28 mouse cellular contexts compared by ENCODE assay signal in the genomic region with DNA sequence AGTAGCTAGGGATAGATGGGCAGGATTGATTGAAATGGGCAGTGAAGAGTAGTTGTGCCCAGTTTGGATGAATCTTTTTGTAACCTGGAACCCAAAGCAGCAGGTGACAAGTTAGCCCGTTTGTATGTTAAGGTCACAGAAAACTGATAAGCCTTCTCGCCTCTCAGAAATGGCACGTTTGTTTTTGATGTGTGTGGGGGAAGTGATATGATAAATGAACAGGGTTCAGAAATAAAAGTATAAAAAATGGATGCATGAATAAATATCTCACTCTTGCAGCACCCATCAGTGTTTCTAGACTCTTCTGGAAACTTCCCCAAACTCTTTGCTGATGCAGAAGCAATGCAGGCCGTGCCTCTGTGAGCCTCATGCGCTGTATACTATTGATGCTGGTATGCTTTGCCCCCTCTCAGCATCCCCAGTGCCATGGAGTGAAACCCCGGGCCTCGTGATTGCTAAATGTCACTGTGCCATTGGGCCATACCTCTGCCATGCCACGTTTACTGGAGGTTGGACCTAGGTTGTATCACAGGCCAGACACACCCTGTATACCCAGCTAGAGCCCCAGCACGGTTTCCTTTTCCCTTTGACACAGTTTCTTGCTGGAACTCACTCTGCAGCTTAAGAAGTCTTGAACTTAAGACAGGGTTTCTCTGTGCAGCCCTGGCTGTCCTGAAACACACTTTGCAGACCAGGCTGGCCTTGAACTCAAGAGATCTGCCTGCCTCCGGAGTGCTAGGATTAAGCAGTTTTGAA. TPM values are rescaled to one million over a fixed set of nuclear protein-coding genes. Genes with fewer than 3 reads are reported as not detected.
A peak's percentile ranks its signal among the peaks of the same experiment; 100 is the strongest.
DNase-seq lines count a peak whose midpoint lies in the region; ATAC-seq and TF ChIP-seq lines count a peak whose summit lies in the region.
"Had no signal": no experiment of that assay in that cellular context is flagged by ENCODE, and none has a peak within 500 bp of the region (broad histone marks: within the 10 kb centered on the region; RNA-seq: fewer than 3 reads in every experiment).

No protein-coding gene starts in this region.

- no peaks in the 10 kb centered on the region for H3K9me3 ChIP-seq in liver, embryonic 15.5 days (replicated peaks)
- no peaks in the 10 kb centered on the region for H3K9me3 ChIP-seq in stomach, postnatal 0 days (ENCODE audit: control insufficient read depth, low read length)
- 0 out of 2 replicates have a peak, but pooled peaks cover 2% of the 10 kb centered on the region for H3K9me3 ChIP-seq in midbrain, embryonic 15.5 days
- H3K9me3 ChIP-seq: heart, embryonic 15.5 days had no signal

- no peak overlapping the region for H3K4me2 ChIP-seq in liver, embryonic 15.5 days
- H3K4me2 ChIP-seq in stomach, postnatal 0 days (replicated peaks; ENCODE audit: low read depth), result no peak overlapping the region
- no peak overlapping the region for H3K4me2 ChIP-seq in midbrain, embryonic 15.5 days
- H3K4me2 ChIP-seq: embryonic facial prominence, embryonic 15.5 days; heart, embryonic 15.5 days; limb, embryonic 12.5 days; lung, embryonic 14.5 days; neural tube, embryonic 15.5 days had no signal

- peaks cover 24% of the 10 kb centered on the region for H3K4me1 ChIP-seq in liver, embryonic 15.5 days (replicated peaks)
- H3K4me1 ChIP-seq in stomach, postnatal 0 days (replicated peaks; ENCODE audit: control insufficient read depth, insufficient read depth), result no peaks in the 10 kb centered on the region
- H3K4me1 ChIP-seq in midbrain, embryonic 15.5 days, result no peaks in the 10 kb centered on the region
- H3K4me1 ChIP-seq: embryonic facial prominence, embryonic 15.5 days; heart, embryonic 15.5 days; limb, embryonic 12.5 days; neural tube, embryonic 15.5 days had no signal

- peak; percentile 16 for DNase-seq in urinary bladder, postnatal 14 days (ENCODE audit: low spot score)
- DNase-seq in urinary bladder, adult 18-20 months (ENCODE audit: low spot score in 2 of 2), result no peak
- peak; percentile 57 for DNase-seq in stomach, postnatal 0 days (ENCODE audit: low spot score)
- DNase-seq in ovary, adult 18-20 months (ENCODE audit: low spot score), result no peak
- DNase-seq in layer of hippocampus, postnatal 36 days, result no peak
- DNase-seq: adrenal gland, postnatal 10 days; cerebellum, postnatal 14 days; gastrocnemius, adult 2 months; heart, adult 18-20 months; heart, postnatal 4 days; kidney, adult 2 months; kidney, postnatal 10 days; layer of hippocampus, adult 9-11 months; lung, embryonic 14.5 days; midbrain, embryonic 14.5 days; right cerebral cortex, postnatal 14 days; thymus, postnatal 14 days had no signal

- TF ChIP-seq EP300 in stomach, postnatal 0 days (optimal IDR thresholded peaks at IDR 0.05), result no peak

- H3K27ac ChIP-seq in liver, embryonic 15.5 days (replicated peaks), result 0 out of 2 replicates have a peak overlapping the region, but pooled peaks have one; percentile 53
- 0 out of 2 replicates have a peak overlapping the region, but pooled peaks have one; percentile 25 for H3K27ac ChIP-seq in stomach, postnatal 0 days (replicated peaks)
- H3K27ac ChIP-seq in midbrain, embryonic 15.5 days, result no peak overlapping the region
- H3K27ac ChIP-seq: embryonic facial prominence, embryonic 15.5 days; gastrocnemius, adult 2 months; heart, embryonic 15.5 days; limb, embryonic 12.5 days; macrophage; neural tube, embryonic 15.5 days had no signal

- H3K36me3 ChIP-seq in liver, embryonic 15.5 days (replicated peaks), result peaks cover 28% of the 10 kb centered on the region
- peaks cover 1% of the 10 kb centered on the region; the same call in 1 of the 2 replicates for H3K36me3 ChIP-seq in stomach, postnatal 0 days (ENCODE audit: control insufficient read depth, insufficient read depth, low read length)
- 0 out of 2 replicates have a peak, but pooled peaks cover 6% of the 10 kb centered on the region for H3K36me3 ChIP-seq in midbrain, embryonic 15.5 days (replicated peaks)

- no peak for TF ChIP-seq CTCF in stomach, postnatal 0 days (IDR thresholded peaks at IDR 0.05; ENCODE audit: low read depth)

- ATAC-seq in granulocyte monocyte progenitor cell, adult 5-6 weeks (replicated peaks; ENCODE audit: poor library complexity, severe bottlenecking), result peak; percentile 35; the same call in 1 of the 2 replicates
- no peak for ATAC-seq in liver, embryonic 15.5 days (ENCODE audit: insufficient read depth)
- peak; percentile 92 for ATAC-seq in stomach, postnatal 0 days (ENCODE audit: low FRiP score, low TSS enrichment)
- ATAC-seq in midbrain, embryonic 15.5 days (replicated peaks), result no peak
- ATAC-seq: hindbrain, embryonic 16.5 days; Patski had no signal

- no peaks in the 10 kb centered on the region for H3K27me3 ChIP-seq in liver, embryonic 15.5 days
- no peaks in the 10 kb centered on the region for H3K27me3 ChIP-seq in stomach, postnatal 0 days (ENCODE audit: control insufficient read depth, insufficient read depth, low read length)
- H3K27me3 ChIP-seq in midbrain, embryonic 15.5 days (replicated peaks), result no peaks in the 10 kb centered on the region
- H3K27me3 ChIP-seq: embryonic facial prominence, embryonic 15.5 days; heart, embryonic 15.5 days; limb, embryonic 12.5 days; neural tube, embryonic 15.5 days; Patski had no signal

- no peak overlapping the region for H3K9ac ChIP-seq in liver, embryonic 15.5 days
- H3K9ac ChIP-seq in stomach, postnatal 0 days (ENCODE audit: low read length), result no peak overlapping the region
- H3K9ac ChIP-seq in midbrain, embryonic 15.5 days, result no peak overlapping the region
- H3K9ac ChIP-seq: embryonic facial prominence, embryonic 15.5 days; heart, embryonic 15.5 days; limb, embryonic 12.5 days; lung, embryonic 14.5 days; neural tube, embryonic 15.5 days had no signal

- WGBS in liver, embryonic 15.5 days (ENCODE audit: insufficient replicate concordance), result 49% methylated on average over 10 of the region's 10 CpGs
- WGBS in stomach, postnatal 0 days, result 68% methylated on average over 10 of the region's 10 CpGs
- 92% methylated on average over 10 of the region's 10 CpGs for WGBS in midbrain, embryonic 15.5 days

- no peak overlapping the region for H3K4me3 ChIP-seq in liver, embryonic 15.5 days (replicated peaks)
- H3K4me3 ChIP-seq in stomach, postnatal 0 days (ENCODE audit: low read depth, low read length), result no peak overlapping the region
- no peak overlapping the region for H3K4me3 ChIP-seq in midbrain, embryonic 15.5 days
- H3K4me3 ChIP-seq: embryonic facial prominence, embryonic 15.5 days; gastrocnemius, adult 2 months; heart, embryonic 15.5 days; limb, embryonic 12.5 days; myocyte; neural tube, embryonic 15.5 days had no signal

RNA-seq across cellular contexts. Expression of a gene that starts 41.6 kb away (rescaled TPM):
- 21.3 and 30.7 TPM in 2 replicates for total RNA-seq in granulocyte monocyte progenitor cell, adult 5-6 weeks (2014; fragmentation: Nextera tagmentation)
- 15.2 and 21.1 TPM in 2 replicates for total RNA-seq in granulocyte monocyte progenitor cell, adult 5-6 weeks (2017)
- 36.9 and 37.3 TPM in 2 replicates for polyA plus RNA-seq in liver, embryonic 15.5 days (2015; fragmentation: Nextera tagmentation; extraction: Ambion mirVana)
- polyA plus RNA-seq in stomach, postnatal 0 days (2015; fragmentation: Nextera tagmentation; extraction: Ambion mirVana), result 44.2 and 47.6 TPM in 2 replicates
- polyA plus RNA-seq in midbrain, embryonic 15.5 days (2015; fragmentation: Nextera tagmentation; extraction: Ambion mirVana), result 32.9 and 35.8 TPM in 2 replicates
- total RNA-seq in layer of hippocampus, postnatal 36 days (2021), result 10 to 100 TPM; 94.7 to 97.6 TPM

Comparison
In these comparisons a context has a peak if more than half of its experiments do, and no peak if none do; other contexts are left out.
1. DNase-seq: peak in urinary bladder, postnatal 14 days (single experiment) and stomach, postnatal 0 days (single experiment); none in urinary bladder, adult 18-20 months (0 of 2), ovary, adult 18-20 months (single experiment) and layer of hippocampus, postnatal 36 days (0 of 2).
2. ATAC-seq: peak in granulocyte monocyte progenitor cell, adult 5-6 weeks (single experiment) and stomach, postnatal 0 days (single experiment); none in liver, embryonic 15.5 days (single experiment) and midbrain, embryonic 15.5 days (single experiment).